Mouse (Mus musculus): Measurements from ENCODE around the gene Park7. TPM values are rescaled to one million over a fixed set of nuclear protein-coding genes. Genes with fewer than 3 reads are reported as not detected.

Gene Park7
- total and polyA plus RNA-seq, 3 experiments: 148 to 265 (median 234) TPM

DNA sequence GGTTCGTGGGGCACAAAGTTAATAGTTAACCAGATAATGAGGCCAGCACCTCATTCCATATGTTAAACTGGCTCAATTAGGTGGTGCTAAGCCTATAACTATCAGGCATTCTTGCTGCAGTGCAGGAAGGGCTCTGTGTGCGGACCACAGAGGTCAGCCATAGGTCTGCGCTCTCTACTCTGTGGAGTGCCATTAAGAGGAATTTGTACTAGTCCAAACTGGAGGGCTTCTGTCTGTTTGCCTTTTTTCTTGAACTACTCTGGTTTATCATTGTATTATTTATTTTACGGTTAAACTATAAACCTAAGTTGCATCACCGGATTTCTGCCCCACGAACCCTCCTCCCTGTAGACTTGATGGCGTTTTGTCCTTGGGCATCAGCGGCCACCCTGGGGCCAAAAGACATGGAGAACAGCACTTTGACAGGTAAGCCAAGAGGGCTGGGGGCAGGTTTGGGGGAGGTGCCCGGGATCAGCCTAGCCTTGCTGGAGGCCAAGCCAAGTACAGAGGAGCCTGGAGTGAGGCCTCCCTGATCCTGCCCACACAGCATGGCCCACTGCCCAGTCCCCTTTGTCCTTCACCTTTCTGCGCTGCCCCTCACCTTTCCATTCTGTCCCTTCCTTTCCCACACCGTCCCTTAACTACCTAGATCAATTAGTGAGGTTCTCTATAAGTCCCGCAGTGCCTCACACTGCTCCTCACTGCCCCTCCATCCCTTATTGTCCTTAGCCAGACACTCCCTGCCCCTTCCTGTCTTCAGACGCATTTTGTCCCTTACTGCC is 60.4 kb downstream of the Park7 start, which contains the start of gene Errfi1:
Gene Errfi1 (plus strand): TSS at position 240 of the 782 bp plus-strand sequence.
- peaks cover 4% of the 10 kb centered on the region; the same call in 1 of the 2 replicates for H3K79me2 ChIP-seq (replicated peaks; ENCODE audit: control insufficient read depth, insufficient read depth, low read length)
- peak within 1 kb of the TSS; percentile 86 for H3K27ac ChIP-seq
- peak within 1 kb of the TSS; percentile 82 for H3K4me3 ChIP-seq
- H3K27me3 ChIP-seq (ENCODE audit: control insufficient read depth, insufficient read depth, low read length): no peaks in the 10 kb centered on the region
- peaks cover 2% of the 10 kb centered on the region for H3K36me3 ChIP-seq (ENCODE audit: control insufficient read depth, insufficient read depth, low read length)
- TF ChIP-seq POLR2A (IDR thresholded peaks at IDR 0.05; ENCODE audit: insufficient read depth, low read depth, low read length): no peak
- no peak for TF ChIP-seq CTCF (IDR thresholded peaks at IDR 0.05)
- no peak for TF ChIP-seq EP300 (IDR thresholded peaks at IDR 0.05; ENCODE audit: insufficient read depth, low read depth, low read length)
- H3K9ac ChIP-seq (ENCODE audit: low read depth, low read length): peak within 1 kb of the TSS; percentile 53
- intact Hi-C loops (cut with DNase I): loop anchor here (2.0 to 5.0 kb wide), 4 partner anchors 45 to 163 kb away; no protein-coding TSS in a partner anchor
- 81% methylated on average over 13 of the region's 13 CpGs for WGBS
- peak in 1 of 2 experiments; percentile 35 for DNase-seq
- peaks cover 6% of the 10 kb centered on the region for H3K4me1 ChIP-seq (ENCODE audit: control insufficient read depth, insufficient read depth, low read length)

GRCm38 (mm10) chr4:150852479-150852878 is 61.8 kb downstream of the Park7 start:
- Histone ChIP-seq H3K9ac (ENCODE audit: low read depth, low read length) (no peak overlapping the region), H3K4me3 (no peak overlapping the region), H3K79me2 (replicated peaks; ENCODE audit: control insufficient read depth, insufficient read depth, low read length) (peaks cover 4% of the 10 kb centered on the region; the same call in 1 of the 2 replicates), H3K27me3 (ENCODE audit: control insufficient read depth, insufficient read depth, low read length) (no peaks in the 10 kb centered on the region), H3K27ac (peak overlapping the region; percentile 67), H3K36me3 (ENCODE audit: control insufficient read depth, insufficient read depth, low read length) (no peaks in the 10 kb centered on the region; the same call in none of the 2 replicates), H3K4me1 (ENCODE audit: control insufficient read depth, insufficient read depth, low read length) (peaks cover 6% of the 10 kb centered on the region)
- WGBS: 44% methylated on average over 4 of the region's 4 CpGs
- DNase-seq: peak in 1 of 2 experiments; percentile 56
- TF ChIP-seq CTCF (IDR thresholded peaks at IDR 0.05): no peak
- no peak for TF ChIP-seq EP300 (IDR thresholded peaks at IDR 0.05; ENCODE audit: insufficient read depth, low read depth, low read length)
- peak; percentile 53; the same call in 1 of the 2 replicates for TF ChIP-seq POLR2A (IDR thresholded peaks at IDR 0.05; ENCODE audit: insufficient read depth, low read depth, low read length)
- intact Hi-C loops (cut with DNase I): loop anchor here (2.0 to 5.0 kb wide), 3 partner anchors 45 to 162 kb away; no protein-coding TSS in a partner anchor

GRCm38 (mm10) chr4:150852045-150852444 is 62.2 kb downstream of the Park7 start:
- WGBS: 76% methylated on average over 8 of the region's 8 CpGs
- H3K27ac ChIP-seq: peak overlapping the region; percentile 67
- TF ChIP-seq CTCF (IDR thresholded peaks at IDR 0.05): no peak
- no peak for TF ChIP-seq POLR2A (IDR thresholded peaks at IDR 0.05; ENCODE audit: insufficient read depth, low read depth, low read length)
- no peak for TF ChIP-seq EP300 (IDR thresholded peaks at IDR 0.05; ENCODE audit: insufficient read depth, low read depth, low read length)
- H3K4me1 ChIP-seq (ENCODE audit: control insufficient read depth, insufficient read depth, low read length): peaks cover 6% of the 10 kb centered on the region
- no peak overlapping the region for H3K9ac ChIP-seq (ENCODE audit: low read depth, low read length)
- H3K4me3 ChIP-seq: no peak overlapping the region
- no peaks in the 10 kb centered on the region; the same call in 1 of the 2 replicates for H3K36me3 ChIP-seq (ENCODE audit: control insufficient read depth, insufficient read depth, low read length)
- no peak for DNase-seq
- no peaks in the 10 kb centered on the region for H3K27me3 ChIP-seq (ENCODE audit: control insufficient read depth, insufficient read depth, low read length)
- intact Hi-C loops (cut with DNase I): loop anchor here (2.0 to 5.0 kb wide), 3 partner anchors 45 to 161 kb away; no protein-coding TSS in a partner anchor
- H3K79me2 ChIP-seq (replicated peaks; ENCODE audit: control insufficient read depth, insufficient read depth, low read length): peaks cover 4% of the 10 kb centered on the region; the same call in 1 of the 2 replicates

- Histone ChIP-seq H3K4me1 (ENCODE audit: control insufficient read depth, insufficient read depth, low read length) (peaks cover 5% of the 10 kb centered on the region), H3K4me3 (no peak overlapping the region), H3K9ac (ENCODE audit: low read depth, low read length) (no peak overlapping the region), H3K36me3 (ENCODE audit: control insufficient read depth, insufficient read depth, low read length) (no peaks in the 10 kb centered on the region), H3K79me2 (replicated peaks; ENCODE audit: control insufficient read depth, insufficient read depth, low read length) (peaks cover 2% of the 10 kb centered on the region; the same call in 1 of the 2 replicates), H3K27ac (no peak overlapping the region; the same call in 1 of the 2 replicates), H3K27me3 (ENCODE audit: control insufficient read depth, insufficient read depth, low read length) (no peaks in the 10 kb centered on the region)
- TF ChIP-seq POLR2A (IDR thresholded peaks at IDR 0.05; ENCODE audit: insufficient read depth, low read depth, low read length) (no peak), CTCF (IDR thresholded peaks at IDR 0.05) (no peak), EP300 (IDR thresholded peaks at IDR 0.05; ENCODE audit: insufficient read depth, low read depth, low read length) (no peak)
- WGBS: 85% methylated on average over 4 of the region's 4 CpGs
- no peak for DNase-seq
- intact Hi-C loops (cut with DNase I): loop anchor here (1.0 to 5.0 kb wide), 3 partner anchors 44 to 195 kb away; no protein-coding TSS in a partner anchor
These were observed 63.3 kb downstream of the Park7 start for GRCm38 (mm10) chr4:150850893-150851292.

DNA sequence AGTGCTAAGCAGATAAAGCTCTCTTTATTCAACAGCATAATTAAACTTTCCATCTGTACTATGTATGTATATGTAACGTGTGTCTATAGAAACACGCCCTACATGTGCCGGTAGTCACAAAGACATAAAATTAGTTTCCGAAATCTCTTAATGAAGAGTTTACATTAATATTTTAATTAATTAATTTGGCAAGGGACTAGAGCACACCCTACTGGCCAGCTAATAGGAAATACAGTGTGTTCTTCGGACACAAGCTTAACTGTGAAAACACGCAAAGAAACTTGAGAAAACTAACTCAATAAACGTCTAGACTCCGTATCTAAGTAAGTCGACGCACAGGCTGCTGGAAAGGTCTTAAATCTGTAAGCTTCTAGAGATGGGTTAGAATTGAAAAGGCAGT is 64.3 kb downstream of the Park7 start:
- TF ChIP-seq EP300 (IDR thresholded peaks at IDR 0.05; ENCODE audit: insufficient read depth, low read depth, low read length) (no peak), CTCF (IDR thresholded peaks at IDR 0.05) (peak; percentile 88), POLR2A (IDR thresholded peaks at IDR 0.05; ENCODE audit: insufficient read depth, low read depth, low read length) (no peak)
- Histone ChIP-seq H3K27me3 (ENCODE audit: control insufficient read depth, insufficient read depth, low read length) (no peaks in the 10 kb centered on the region), H3K79me2 (replicated peaks; ENCODE audit: control insufficient read depth, insufficient read depth, low read length) (no peaks in the 10 kb centered on the region), H3K27ac (peak overlapping the region; percentile 36), H3K4me3 (no peak overlapping the region), H3K9ac (ENCODE audit: low read depth, low read length) (no peak overlapping the region), H3K36me3 (ENCODE audit: control insufficient read depth, insufficient read depth, low read length) (no peaks in the 10 kb centered on the region), H3K4me1 (ENCODE audit: control insufficient read depth, insufficient read depth, low read length) (peaks cover 5% of the 10 kb centered on the region)
- WGBS: 37% methylated on average over 10 of the region's 10 CpGs
- DNase-seq: no peak
- intact Hi-C loops (cut with DNase I): loop anchor here (1.0 to 5.0 kb wide), 3 partner anchors 43 to 194 kb away; no protein-coding TSS in a partner anchor

Other genes with a start within 250 kb of the Park7 start
- 10 to 100 TPM; 22.1 to 44.1 TPM for gene Errfi1, start 60.5 kb downstream of the Park7 start, total RNA-seq (2021)
- gene Errfi1, start 60.5 kb downstream of the Park7 start, polyA plus RNA-seq (2012; rRNA removed): 21.3 and 22.5 TPM in 2 replicates
- gene Tnfrsf9, start 125 bp upstream of the Park7 start, total RNA-seq (2021): under 1 TPM; 0.14 to 0.18 TPM
- 0.09 and 0.12 TPM in 2 replicates for gene Tnfrsf9, start 125 bp upstream of the Park7 start, polyA plus RNA-seq (2012; rRNA removed)
- not detected for gene Uts2, start 82.7 kb upstream of the Park7 start, total RNA-seq (2021)
- not detected in 2 replicates for gene Uts2, start 82.7 kb upstream of the Park7 start, polyA plus RNA-seq (2012; rRNA removed)
- gene Per3, start 130.2 kb upstream of the Park7 start, total RNA-seq (2021): 10 to 100 TPM in 1 of 2 experiments, 1 to 10 TPM in 1; 2.2 to 11.1 TPM
- gene Per3, start 130.2 kb upstream of the Park7 start, polyA plus RNA-seq (2012; rRNA removed): 12.2 and 15.3 TPM in 2 replicates
- gene Vamp3, start 143.5 kb upstream of the Park7 start, total RNA-seq (2021): 10 to 100 TPM; 47.8 to 63.1 TPM
- gene Vamp3, start 143.5 kb upstream of the Park7 start, polyA plus RNA-seq (2012; rRNA removed): 38.0 and 77.6 TPM in 2 replicates
- gene Gm13090, start 175.1 kb upstream of the Park7 start, total RNA-seq (2021): under 1 TPM in 1 of 2 experiments, not detected in 1; 0.34 TPM
- 0.35 and 0.41 TPM in 2 replicates for gene Gm13090, start 175.1 kb upstream of the Park7 start, polyA plus RNA-seq (2012; rRNA removed)